Mouse (Mus musculus): ENCODE measurements at regions not wholly inside any gene's neighbourhood (a gene's known extent, or its start where the extent isn't known, plus 50 kb on each side); places are given as distances from the start of the nearest gene placed in this dataset.

DNA sequence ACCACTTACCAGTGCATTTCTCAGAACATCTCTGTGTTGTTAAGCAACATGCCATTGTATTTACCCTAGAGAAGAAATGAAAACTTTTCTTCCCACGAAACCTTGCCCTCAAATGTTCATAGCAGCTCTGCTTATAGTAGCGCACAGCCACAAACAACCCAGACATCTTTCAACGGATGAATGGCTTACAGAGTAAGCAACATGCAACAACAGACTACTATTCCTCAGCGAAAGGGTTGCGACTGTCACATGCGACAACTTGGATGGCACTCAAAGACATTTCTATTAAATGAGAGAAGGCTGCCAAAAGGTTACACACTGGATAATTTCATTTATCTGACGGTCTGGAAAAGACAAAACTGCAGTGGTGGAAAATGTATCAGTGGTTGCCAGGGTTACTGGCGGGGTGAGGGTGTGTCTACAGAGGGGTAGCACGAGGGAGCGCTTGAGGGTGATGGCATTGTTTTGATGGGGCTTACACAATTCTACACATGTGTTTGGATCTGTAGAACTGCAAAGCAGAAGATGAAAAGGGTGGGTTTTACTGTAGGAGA is 101.0 kb upstream of the 1600014C23Rik start:
- H3K4me1 ChIP-seq (ENCODE audit: control insufficient read depth, insufficient read depth, low read length) = no peaks in the 10 kb centered on the region
- H3K4me3 ChIP-seq (ENCODE audit: insufficient read depth, low read depth, low read length) = no peak overlapping the region
- WGBS = 42% methylated on average over 10 of the region's 10 CpGs
- no peak for TF ChIP-seq POLR2A (IDR thresholded peaks at IDR 0.05; ENCODE audit: insufficient read depth, low read depth, low read length)
- no peak overlapping the region for H3K27ac ChIP-seq (ENCODE audit: insufficient read depth, low read depth, low read length)

DNA sequence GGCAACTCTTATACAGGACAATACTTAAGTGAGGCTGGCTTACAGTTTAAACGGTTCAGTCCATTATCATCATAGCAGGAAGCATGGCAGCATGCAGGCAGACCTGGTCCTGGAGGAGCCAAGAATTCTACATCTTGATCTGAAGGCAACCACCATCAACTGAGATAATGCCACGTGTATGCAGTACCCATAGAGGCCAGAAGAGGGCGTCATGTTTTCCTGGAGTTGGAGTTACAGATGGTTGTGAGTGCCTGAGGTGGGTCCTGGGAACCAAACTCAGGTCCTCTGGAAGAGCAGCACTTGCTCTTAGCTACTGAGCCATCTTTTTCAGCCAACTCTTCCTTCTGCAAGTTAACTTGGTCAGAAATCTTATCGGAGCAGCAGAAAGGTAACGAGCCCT is 96.7 kb upstream of the 1600014C23Rik start:
- no peak overlapping the region for H3K4me3 ChIP-seq (ENCODE audit: insufficient read depth, low read depth, low read length)
- TF ChIP-seq POLR2A (IDR thresholded peaks at IDR 0.05; ENCODE audit: insufficient read depth, low read depth, low read length) (no peak), CTCF (IDR thresholded peaks at IDR 0.05; ENCODE audit: insufficient read depth, low read depth, low read length) (no peak)
- 88% methylated on average over 5 of the region's 5 CpGs for WGBS
- no peaks in the 10 kb centered on the region for H3K4me1 ChIP-seq (ENCODE audit: control insufficient read depth, insufficient read depth, low read length)
- H3K27ac ChIP-seq (ENCODE audit: insufficient read depth, low read depth, low read length) = no peak overlapping the region

DNA sequence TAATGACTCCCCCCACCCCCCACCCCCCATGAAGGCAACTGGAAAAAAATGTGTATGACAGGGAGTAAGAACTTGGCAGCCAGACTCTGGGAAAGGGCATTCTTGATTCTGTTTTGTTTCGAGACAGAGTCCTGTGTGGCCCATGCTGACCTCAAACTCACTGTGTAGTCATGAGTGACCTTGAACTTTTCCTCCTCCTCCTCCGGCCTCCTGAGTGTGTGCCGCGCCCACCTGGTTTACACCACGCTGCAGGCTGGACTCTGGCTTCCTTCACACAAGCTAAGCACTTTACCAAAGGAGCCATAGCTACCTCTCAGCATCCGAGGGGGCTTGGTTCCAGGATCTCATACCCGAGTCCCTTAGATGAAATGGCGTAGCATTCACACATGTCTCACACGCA is 95.9 kb upstream of the 1600014C23Rik start:
- WGBS = 92% methylated on average over 9 of the region's 9 CpGs
- Histone ChIP-seq H3K4me3 (ENCODE audit: insufficient read depth, low read depth, low read length) (no peak overlapping the region), H3K27ac (ENCODE audit: insufficient read depth, low read depth, low read length) (no peak overlapping the region), H3K4me1 (ENCODE audit: control insufficient read depth, insufficient read depth, low read length) (no peaks in the 10 kb centered on the region)
- TF ChIP-seq CTCF (IDR thresholded peaks at IDR 0.05; ENCODE audit: insufficient read depth, low read depth, low read length) = no peak
- no peak for TF ChIP-seq POLR2A (IDR thresholded peaks at IDR 0.05; ENCODE audit: insufficient read depth, low read depth, low read length)

DNA sequence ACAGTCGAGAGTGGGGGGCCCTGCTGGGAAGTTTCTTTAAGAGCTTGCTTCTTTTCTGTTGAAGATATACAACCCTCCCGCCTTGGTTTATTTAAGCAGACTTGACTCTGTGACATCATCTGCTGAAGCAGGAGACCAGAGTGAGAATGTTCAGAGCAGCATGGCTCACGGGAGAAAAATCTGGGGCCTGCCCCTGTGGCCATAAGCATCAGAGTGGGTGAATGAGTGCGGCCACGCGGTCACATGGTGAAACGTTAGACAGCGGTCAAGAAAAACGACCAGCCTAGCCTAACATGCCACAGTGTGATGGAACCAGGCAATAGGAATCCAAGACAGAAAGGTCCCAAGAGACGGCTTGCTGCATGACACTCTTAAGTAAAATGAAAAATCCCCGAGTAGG is 95.2 kb upstream of the 1600014C23Rik start:
- H3K27ac ChIP-seq (ENCODE audit: insufficient read depth, low read depth, low read length) = no peak overlapping the region
- no peak overlapping the region for H3K4me3 ChIP-seq (ENCODE audit: insufficient read depth, low read depth, low read length)
- H3K4me1 ChIP-seq (ENCODE audit: control insufficient read depth, insufficient read depth, low read length) = no peaks in the 10 kb centered on the region
- TF ChIP-seq POLR2A (IDR thresholded peaks at IDR 0.05; ENCODE audit: insufficient read depth, low read depth, low read length) (no peak), CTCF (IDR thresholded peaks at IDR 0.05; ENCODE audit: insufficient read depth, low read depth, low read length) (no peak)
- WGBS = 87% methylated on average over 11 of the region's 11 CpGs

DNA sequence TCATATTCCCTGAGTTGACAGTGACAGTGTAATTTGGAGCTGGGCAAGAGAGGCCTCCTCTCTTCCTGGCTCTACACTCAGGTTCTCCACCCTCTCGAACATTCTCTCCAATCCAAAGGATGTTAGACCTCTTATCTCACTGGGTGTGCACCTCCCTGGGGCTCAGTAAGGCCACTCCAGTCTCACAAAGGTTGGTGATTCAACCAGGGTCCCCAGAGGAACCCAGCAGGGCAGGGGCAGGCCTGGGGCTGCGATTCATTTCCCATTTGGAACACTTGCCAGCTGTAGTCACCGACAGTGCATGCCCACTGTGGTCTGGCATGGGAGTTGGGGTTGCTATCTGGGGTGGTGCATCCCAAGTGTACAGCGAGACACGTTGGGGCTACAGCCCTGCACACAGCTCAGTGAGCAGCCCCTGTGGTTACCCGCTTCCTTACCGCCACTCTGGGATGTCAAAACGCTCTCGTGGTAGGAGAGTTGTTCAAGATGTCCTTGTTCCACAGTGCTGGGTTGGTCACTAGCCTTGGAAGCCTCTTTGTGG is 94.7 kb upstream of the 1600014C23Rik start:
- H3K4me1 ChIP-seq (ENCODE audit: control insufficient read depth, insufficient read depth, low read length) = no peaks in the 10 kb centered on the region
- H3K4me3 ChIP-seq (ENCODE audit: insufficient read depth, low read depth, low read length) = no peak overlapping the region
- WGBS = 88% methylated on average over 9 of the region's 9 CpGs
- no peak overlapping the region for H3K27ac ChIP-seq (ENCODE audit: insufficient read depth, low read depth, low read length)
- TF ChIP-seq POLR2A (IDR thresholded peaks at IDR 0.05; ENCODE audit: insufficient read depth, low read depth, low read length) (no peak), CTCF (IDR thresholded peaks at IDR 0.05; ENCODE audit: insufficient read depth, low read depth, low read length) (no peak)

DNA sequence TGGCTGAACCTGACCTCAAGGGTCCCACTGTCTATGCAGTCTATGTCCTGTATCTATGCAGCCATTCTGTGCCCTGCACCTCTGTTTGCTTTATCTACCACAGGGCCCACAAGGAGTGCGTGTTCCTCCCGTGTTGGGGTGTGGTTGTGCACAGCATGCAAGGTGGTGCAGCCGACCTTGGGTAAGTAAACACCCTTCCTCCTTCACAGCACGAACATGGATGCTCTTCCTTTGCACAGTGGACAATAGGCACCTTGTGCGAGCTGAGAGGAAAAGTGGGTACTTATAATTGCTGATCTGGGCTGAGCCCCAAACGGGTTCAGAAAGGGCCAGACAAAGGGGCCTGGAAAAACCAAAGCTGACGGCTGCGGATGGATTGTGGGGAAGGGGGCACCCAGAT is 91.3 kb upstream of the 1600014C23Rik start:
- WGBS = 60% methylated on average over 8 of the region's 8 CpGs
- TF ChIP-seq POLR2A (IDR thresholded peaks at IDR 0.05; ENCODE audit: insufficient read depth, low read depth, low read length) = no peak
- no peak for TF ChIP-seq CTCF (IDR thresholded peaks at IDR 0.05; ENCODE audit: insufficient read depth, low read depth, low read length)
- Histone ChIP-seq H3K4me3 (ENCODE audit: insufficient read depth, low read depth, low read length) (no peak overlapping the region), H3K4me1 (ENCODE audit: control insufficient read depth, insufficient read depth, low read length) (no peaks in the 10 kb centered on the region), H3K27ac (ENCODE audit: insufficient read depth, low read depth, low read length) (no peak overlapping the region)

DNA sequence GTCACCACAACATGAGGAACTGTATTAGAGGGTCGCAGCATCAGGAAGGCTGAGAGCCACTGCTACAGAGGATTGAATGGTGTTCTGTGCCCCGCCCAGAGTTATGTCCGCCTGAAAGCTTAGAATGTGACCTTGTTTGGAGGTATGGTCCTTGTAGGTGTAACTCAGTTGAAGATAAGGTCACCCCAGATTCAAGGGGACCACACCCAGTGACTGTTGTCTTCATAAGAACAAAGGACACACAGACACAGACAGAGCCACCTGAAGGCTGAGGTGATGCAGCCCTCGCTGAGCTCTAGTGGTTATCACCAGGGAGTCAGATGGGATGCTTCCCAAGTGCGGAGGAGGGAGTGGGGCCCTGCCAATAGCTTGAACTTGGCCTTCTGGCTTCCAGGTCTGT is 89.9 kb upstream of the 1600014C23Rik start:
- H3K27ac ChIP-seq (ENCODE audit: insufficient read depth, low read depth, low read length) = no peak overlapping the region
- no peak for TF ChIP-seq CTCF (IDR thresholded peaks at IDR 0.05; ENCODE audit: insufficient read depth, low read depth, low read length)
- TF ChIP-seq POLR2A (IDR thresholded peaks at IDR 0.05; ENCODE audit: insufficient read depth, low read depth, low read length) = no peak
- no peak overlapping the region for H3K4me3 ChIP-seq (ENCODE audit: insufficient read depth, low read depth, low read length)
- WGBS = 96% methylated on average over 5 of the region's 5 CpGs
- H3K4me1 ChIP-seq (ENCODE audit: control insufficient read depth, insufficient read depth, low read length) = no peaks in the 10 kb centered on the region

DNA sequence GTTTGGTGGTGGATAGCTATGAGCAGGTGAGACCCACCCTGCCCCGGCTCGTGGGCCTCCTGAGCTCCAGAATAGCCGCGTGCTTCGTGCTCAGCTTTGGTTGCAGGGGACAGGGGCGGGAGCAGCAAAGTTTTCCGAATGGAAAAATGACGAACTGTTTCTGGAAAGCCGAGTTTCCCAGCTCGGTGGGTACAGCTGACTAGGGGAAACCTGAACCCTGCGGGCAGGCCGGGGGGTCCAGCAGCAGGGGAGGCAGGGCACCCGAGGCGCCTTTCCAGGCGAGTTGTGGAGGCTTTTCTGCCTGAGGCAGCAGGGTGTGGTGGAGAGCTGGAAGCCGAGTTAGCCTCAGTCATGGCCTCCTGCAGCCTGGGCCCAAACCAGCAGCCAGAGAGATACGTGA is 88.8 kb upstream of the 1600014C23Rik start:
- Histone ChIP-seq H3K27ac (ENCODE audit: insufficient read depth, low read depth, low read length) (no peak overlapping the region), H3K4me3 (ENCODE audit: insufficient read depth, low read depth, low read length) (no peak overlapping the region), H3K4me1 (ENCODE audit: control insufficient read depth, insufficient read depth, low read length) (no peaks in the 10 kb centered on the region)
- no peak for TF ChIP-seq POLR2A (IDR thresholded peaks at IDR 0.05; ENCODE audit: insufficient read depth, low read depth, low read length)
- TF ChIP-seq CTCF (IDR thresholded peaks at IDR 0.05; ENCODE audit: insufficient read depth, low read depth, low read length) = no peak
- 93% methylated on average over 17 of the region's 17 CpGs for WGBS

DNA sequence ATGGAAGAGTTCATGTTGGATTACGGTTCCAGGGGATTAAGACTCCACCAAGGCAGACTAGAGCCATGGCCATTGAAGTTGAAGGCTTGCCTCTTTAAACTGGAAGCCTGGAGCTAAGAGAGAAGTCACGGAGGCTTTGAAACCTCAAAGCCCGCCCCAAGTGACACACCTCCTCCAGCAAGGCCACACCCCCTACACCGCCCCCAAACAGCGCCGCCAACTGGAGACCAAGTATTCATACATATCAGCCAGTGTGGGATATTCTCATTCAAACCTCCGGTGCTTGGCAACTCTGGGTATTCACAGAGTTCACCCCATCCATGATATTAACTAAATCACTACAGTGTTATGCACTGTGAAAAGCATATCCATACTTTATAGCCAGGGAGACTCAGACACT is 87.7 kb upstream of the 1600014C23Rik start:
- Histone ChIP-seq H3K4me1 (ENCODE audit: control insufficient read depth, insufficient read depth, low read length) (no peaks in the 10 kb centered on the region), H3K27ac (ENCODE audit: insufficient read depth, low read depth, low read length) (no peak overlapping the region), H3K4me3 (ENCODE audit: insufficient read depth, low read depth, low read length) (no peak overlapping the region)
- 94% methylated on average over 7 of the region's 7 CpGs for WGBS
- TF ChIP-seq CTCF (IDR thresholded peaks at IDR 0.05; ENCODE audit: insufficient read depth, low read depth, low read length) (no peak), POLR2A (IDR thresholded peaks at IDR 0.05; ENCODE audit: insufficient read depth, low read depth, low read length) (no peak)

DNA sequence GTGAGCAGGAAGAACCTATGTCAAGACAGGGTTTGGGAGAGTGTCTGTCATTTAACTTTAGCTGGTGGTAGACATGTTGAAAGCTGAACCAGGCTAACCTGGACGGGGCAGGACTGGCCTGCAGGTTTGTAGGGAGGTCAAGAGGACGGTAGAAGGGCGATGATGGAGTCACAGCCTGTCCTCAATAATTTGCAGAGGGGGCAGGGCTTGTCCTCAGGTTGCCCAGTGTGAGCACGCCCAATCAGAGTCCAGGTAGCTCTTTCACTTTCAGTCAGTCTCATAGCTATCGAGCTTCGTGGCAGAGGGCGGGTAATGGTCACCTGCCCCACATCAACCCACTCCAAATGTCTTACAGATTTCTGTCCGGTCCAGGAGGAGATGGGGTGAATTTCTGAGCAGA is 85.5 kb upstream of the 1600014C23Rik start:
- TF ChIP-seq CTCF (IDR thresholded peaks at IDR 0.05; ENCODE audit: insufficient read depth, low read depth, low read length) (no peak), POLR2A (IDR thresholded peaks at IDR 0.05; ENCODE audit: insufficient read depth, low read depth, low read length) (no peak)
- H3K27ac ChIP-seq (ENCODE audit: insufficient read depth, low read depth, low read length) = no peak overlapping the region
- H3K4me3 ChIP-seq (ENCODE audit: insufficient read depth, low read depth, low read length) = no peak overlapping the region
- H3K4me1 ChIP-seq (ENCODE audit: control insufficient read depth, insufficient read depth, low read length) = peaks cover 14% of the 10 kb centered on the region
- WGBS = 96% methylated on average over 8 of the region's 8 CpGs
